Mouse (Mus musculus): ENCODE results near the gene Engase. TPM values are rescaled to one million over a fixed set of nuclear protein-coding genes. Genes with fewer than 3 reads are reported as not detected.

Gene Engase
- polyA plus RNA-seq, 1 experiment = 2.9 TPM

GRCm38 (mm10) chr11:118443201-118443970, 33.2 kb upstream of the Engase start:
- no peaks in the 10 kb centered on the region; the same call in 1 of the 2 replicates for H3K4me1 ChIP-seq (ENCODE audit: control insufficient read depth, insufficient read depth, low read length)
- TF ChIP-seq CTCF (IDR thresholded peaks at IDR 0.05; ENCODE audit: control insufficient read depth, insufficient read depth, insufficient replicate concordance, low read depth, low read length) (peak; percentile 85), POLR2A (IDR thresholded peaks at IDR 0.05; ENCODE audit: control insufficient read depth, low read depth, low read length) (no peak)
- no peak overlapping the region for H3K27ac ChIP-seq (ENCODE audit: control insufficient read depth, insufficient read depth, low read depth, low read length)
- H3K36me3 ChIP-seq (ENCODE audit: control insufficient read depth, insufficient read depth, low read length) = no peaks in the 10 kb centered on the region
- no peak overlapping the region for H3K4me3 ChIP-seq (ENCODE audit: control insufficient read depth, low read depth, low read length)
- H3K27me3 ChIP-seq (ENCODE audit: control insufficient read depth, insufficient read depth, low read length) = no peaks in the 10 kb centered on the region

GRCm38 (mm10) chr11:118445843-118446242, 30.8 kb upstream of the Engase start:
- Histone ChIP-seq H3K36me3 (ENCODE audit: control insufficient read depth, insufficient read depth, low read length) (no peaks in the 10 kb centered on the region), H3K27ac (ENCODE audit: control insufficient read depth, insufficient read depth, low read depth, low read length) (no peak overlapping the region), H3K4me1 (ENCODE audit: control insufficient read depth, insufficient read depth, low read length) (no peaks in the 10 kb centered on the region), H3K27me3 (ENCODE audit: control insufficient read depth, insufficient read depth, low read length) (no peaks in the 10 kb centered on the region), H3K4me3 (ENCODE audit: control insufficient read depth, low read depth, low read length) (no peak overlapping the region)
- TF ChIP-seq POLR2A (IDR thresholded peaks at IDR 0.05; ENCODE audit: control insufficient read depth, low read depth, low read length) (no peak), CTCF (IDR thresholded peaks at IDR 0.05; ENCODE audit: control insufficient read depth, insufficient read depth, insufficient replicate concordance, low read depth, low read length) (peak; percentile 99)

- no peak overlapping the region for H3K27ac ChIP-seq (ENCODE audit: control insufficient read depth, insufficient read depth, low read depth, low read length)
- no peak overlapping the region for H3K4me3 ChIP-seq (ENCODE audit: control insufficient read depth, low read depth, low read length)
- no peaks in the 10 kb centered on the region for H3K4me1 ChIP-seq (ENCODE audit: control insufficient read depth, insufficient read depth, low read length)
- no peaks in the 10 kb centered on the region for H3K36me3 ChIP-seq (ENCODE audit: control insufficient read depth, insufficient read depth, low read length)
- no peaks in the 10 kb centered on the region for H3K27me3 ChIP-seq (ENCODE audit: control insufficient read depth, insufficient read depth, low read length)
- TF ChIP-seq POLR2A (IDR thresholded peaks at IDR 0.05; ENCODE audit: control insufficient read depth, low read depth, low read length) (no peak), CTCF (IDR thresholded peaks at IDR 0.05; ENCODE audit: control insufficient read depth, insufficient read depth, insufficient replicate concordance, low read depth, low read length) (no peak)
These were observed 29.3 kb upstream of the Engase start for GRCm38 (mm10) chr11:118447346-118447745.

- no peak for TF ChIP-seq CTCF (IDR thresholded peaks at IDR 0.05; ENCODE audit: control insufficient read depth, insufficient read depth, insufficient replicate concordance, low read depth, low read length)
- TF ChIP-seq POLR2A (IDR thresholded peaks at IDR 0.05; ENCODE audit: control insufficient read depth, low read depth, low read length) = no peak
- H3K36me3 ChIP-seq (ENCODE audit: control insufficient read depth, insufficient read depth, low read length) = no peaks in the 10 kb centered on the region
- H3K4me1 ChIP-seq (ENCODE audit: control insufficient read depth, insufficient read depth, low read length) = no peaks in the 10 kb centered on the region
- H3K4me3 ChIP-seq (ENCODE audit: control insufficient read depth, low read depth, low read length) = no peak overlapping the region
- no peaks in the 10 kb centered on the region for H3K27me3 ChIP-seq (ENCODE audit: control insufficient read depth, insufficient read depth, low read length)
- no peak overlapping the region for H3K27ac ChIP-seq (ENCODE audit: control insufficient read depth, insufficient read depth, low read depth, low read length)
These were observed 28.2 kb upstream of the Engase start for GRCm38 (mm10) chr11:118448385-118448784.

GRCm38 (mm10) chr11:118451211-118451610, 25.4 kb upstream of the Engase start:
- TF ChIP-seq POLR2A (IDR thresholded peaks at IDR 0.05; ENCODE audit: control insufficient read depth, low read depth, low read length) = no peak
- no peak for TF ChIP-seq CTCF (IDR thresholded peaks at IDR 0.05; ENCODE audit: control insufficient read depth, insufficient read depth, insufficient replicate concordance, low read depth, low read length)
- H3K4me1 ChIP-seq (ENCODE audit: control insufficient read depth, insufficient read depth, low read length) = no peaks in the 10 kb centered on the region
- no peak overlapping the region for H3K27ac ChIP-seq (ENCODE audit: control insufficient read depth, insufficient read depth, low read depth, low read length)
- no peak overlapping the region for H3K4me3 ChIP-seq (ENCODE audit: control insufficient read depth, low read depth, low read length)
- no peaks in the 10 kb centered on the region for H3K36me3 ChIP-seq (ENCODE audit: control insufficient read depth, insufficient read depth, low read length)
- no peaks in the 10 kb centered on the region for H3K27me3 ChIP-seq (ENCODE audit: control insufficient read depth, insufficient read depth, low read length)

- Histone ChIP-seq H3K27me3 (ENCODE audit: control insufficient read depth, insufficient read depth, low read length) (no peaks in the 10 kb centered on the region), H3K36me3 (ENCODE audit: control insufficient read depth, insufficient read depth, low read length) (no peaks in the 10 kb centered on the region), H3K4me3 (ENCODE audit: control insufficient read depth, low read depth, low read length) (no peak overlapping the region), H3K4me1 (ENCODE audit: control insufficient read depth, insufficient read depth, low read length) (no peaks in the 10 kb centered on the region), H3K27ac (ENCODE audit: control insufficient read depth, insufficient read depth, low read depth, low read length) (no peak overlapping the region)
- TF ChIP-seq CTCF (IDR thresholded peaks at IDR 0.05; ENCODE audit: control insufficient read depth, insufficient read depth, insufficient replicate concordance, low read depth, low read length) = no peak
- no peak for TF ChIP-seq POLR2A (IDR thresholded peaks at IDR 0.05; ENCODE audit: control insufficient read depth, low read depth, low read length)
These were observed 23.7 kb upstream of the Engase start for GRCm38 (mm10) chr11:118452955-118453354.

GRCm38 (mm10) chr11:118453886-118454671, 22.6 kb upstream of the Engase start:
- TF ChIP-seq POLR2A (IDR thresholded peaks at IDR 0.05; ENCODE audit: control insufficient read depth, low read depth, low read length) (no peak), CTCF (IDR thresholded peaks at IDR 0.05; ENCODE audit: control insufficient read depth, insufficient read depth, insufficient replicate concordance, low read depth, low read length) (no peak)
- H3K27ac ChIP-seq (ENCODE audit: control insufficient read depth, insufficient read depth, low read depth, low read length) = no peak overlapping the region
- no peaks in the 10 kb centered on the region for H3K4me1 ChIP-seq (ENCODE audit: control insufficient read depth, insufficient read depth, low read length)
- no peak overlapping the region for H3K4me3 ChIP-seq (ENCODE audit: control insufficient read depth, low read depth, low read length)
- no peaks in the 10 kb centered on the region for H3K27me3 ChIP-seq (ENCODE audit: control insufficient read depth, insufficient read depth, low read length)
- no peaks in the 10 kb centered on the region for H3K36me3 ChIP-seq (ENCODE audit: control insufficient read depth, insufficient read depth, low read length)

Data from testis, adult 2 months (tissue).